Comparison of ENCODE assay signal across 14 mouse cellular contexts in genomic region chr2:160793117-160793516, GRCm38 (mm10).
DNase-seq lines count a peak whose midpoint lies in the region; ATAC-seq and TF ChIP-seq lines count a peak whose summit lies in the region.
"Had no signal": no experiment of that assay in that cellular context is flagged by ENCODE, and none has a peak within 500 bp of the region (broad histone marks: within the 10 kb centered on the region; RNA-seq: fewer than 3 reads in every experiment).

No protein-coding gene starts in this region.

- WGBS in intestine, postnatal 0 days = 75% methylated on average over 2 of the region's 2 CpGs
- 83% methylated on average over 2 of the region's 2 CpGs for WGBS in intestine, embryonic 16.5 days

- no peak for ATAC-seq in intestine, postnatal 0 days
- ATAC-seq in intestine, embryonic 16.5 days = no peak
- ATAC-seq: forebrain, embryonic 13.5 days had no signal

- TF ChIP-seq CTCF in intestine, postnatal 0 days (IDR thresholded peaks at IDR 0.05; ENCODE audit: low read depth) = peak; percentile 63

- DNase-seq in urinary bladder, postnatal 25 days (ENCODE audit: low spot score) = peak; percentile 1
- DNase-seq in urinary bladder, postnatal 4 days (ENCODE audit: low spot score in 2 of 2) = no peak
- DNase-seq in induced T-regulatory cell, adult 2 months (ENCODE audit: low read depth) = peak; percentile 72
- no peak for DNase-seq in B cell, adult 2 months
- DNase-seq in c-Kit-positive CD71-positive TER-119-positive erythroid progenitor cells, embryonic 14.5 days (ENCODE audit: low spot score) = no peak
- no peak for DNase-seq in layer of hippocampus, postnatal 14 days (ENCODE audit: low spot score in 2 of 2)
- DNase-seq: adrenal gland, postnatal 25 days; cerebellum, adult 11 months; left cerebral cortex, postnatal 4 days; thymus, postnatal 36 days had no signal

- no peak overlapping the region for H3K4me3 ChIP-seq in intestine, postnatal 0 days (ENCODE audit: low read depth, low read length)
- no peak overlapping the region for H3K4me3 ChIP-seq in intestine, embryonic 16.5 days (ENCODE audit: low read length)
- H3K4me3 ChIP-seq: forebrain, embryonic 13.5 days; hindbrain, embryonic 15.5 days had no signal

- H3K4me1 ChIP-seq in intestine, postnatal 0 days (replicated peaks; ENCODE audit: control insufficient read depth, insufficient read depth, low read length) = no peaks in the 10 kb centered on the region
- no peaks in the 10 kb centered on the region for H3K4me1 ChIP-seq in intestine, embryonic 16.5 days (ENCODE audit: control insufficient read depth, insufficient read depth, low read length)
- H3K4me1 ChIP-seq: hindbrain, embryonic 15.5 days had no signal

- H3K9me3 ChIP-seq in intestine, postnatal 0 days (ENCODE audit: control insufficient read depth) = no peaks in the 10 kb centered on the region
- no peaks in the 10 kb centered on the region for H3K9me3 ChIP-seq in intestine, embryonic 16.5 days (ENCODE audit: control insufficient read depth, low read length)
- H3K9me3 ChIP-seq: forebrain, embryonic 13.5 days; hindbrain, embryonic 15.5 days had no signal

- H3K27ac ChIP-seq in intestine, postnatal 0 days (ENCODE audit: low read depth, low read length) = no peak overlapping the region
- H3K27ac ChIP-seq in intestine, embryonic 16.5 days (ENCODE audit: low read length) = no peak overlapping the region
- H3K27ac ChIP-seq: forebrain, embryonic 13.5 days; hindbrain, embryonic 15.5 days had no signal

- no peak overlapping the region for H3K4me2 ChIP-seq in intestine, postnatal 0 days (replicated peaks; ENCODE audit: low read depth)
- no peak overlapping the region for H3K4me2 ChIP-seq in intestine, embryonic 16.5 days (ENCODE audit: low read depth, low read length)
- H3K4me2 ChIP-seq: forebrain, embryonic 13.5 days; hindbrain, embryonic 15.5 days had no signal

- no peaks in the 10 kb centered on the region for H3K27me3 ChIP-seq in intestine, postnatal 0 days (replicated peaks; ENCODE audit: control insufficient read depth, insufficient read depth, low read length)
- H3K27me3 ChIP-seq in intestine, embryonic 16.5 days (replicated peaks; ENCODE audit: control insufficient read depth, insufficient read depth, low read length) = no peaks in the 10 kb centered on the region
- H3K27me3 ChIP-seq: forebrain, embryonic 13.5 days; hindbrain, embryonic 15.5 days had no signal

- no peak overlapping the region for H3K9ac ChIP-seq in intestine, postnatal 0 days (ENCODE audit: low read depth, low read length)
- no peak overlapping the region for H3K9ac ChIP-seq in intestine, embryonic 16.5 days (ENCODE audit: low read depth, low read length)
- H3K9ac ChIP-seq: forebrain, embryonic 13.5 days; hindbrain, embryonic 15.5 days had no signal

- H3K36me3 ChIP-seq in intestine, postnatal 0 days (ENCODE audit: control insufficient read depth, insufficient read depth) = no peaks in the 10 kb centered on the region
- H3K36me3 ChIP-seq in intestine, embryonic 16.5 days (ENCODE audit: control insufficient read depth, insufficient read depth, low read length) = no peaks in the 10 kb centered on the region
- H3K36me3 ChIP-seq: hindbrain, embryonic 15.5 days had no signal

Comparison
In these comparisons a context has a peak if more than half of its experiments do, and no peak if none do; other contexts are left out.
1. DNase-seq: peak in urinary bladder, postnatal 25 days (single experiment) and induced T-regulatory cell, adult 2 months (single experiment); none in urinary bladder, postnatal 4 days (0 of 2), B cell, adult 2 months (0 of 2), c-Kit-positive CD71-positive TER-119-positive erythroid progenitor cells, embryonic 14.5 days (single experiment) and layer of hippocampus, postnatal 14 days (0 of 2).